Mouse (Mus musculus): ENCODE measurements around the gene Slc31a2. TPM values are rescaled to one million over a fixed set of nuclear protein-coding genes. Genes with fewer than 3 reads are reported as not detected.

The Slc31a2 gene
- polyA plus RNA-seq, 1 experiment, result 2.3 TPM

- no peaks in the 10 kb centered on the region; the same call in none of the 2 replicates for H3K4me1 ChIP-seq
- no peaks in the 10 kb centered on the region for H3K27me3 ChIP-seq (replicated peaks)
- no peak for TF ChIP-seq GATA1 (IDR thresholded peaks at IDR 0.05; ENCODE audit: borderline replicate concordance, low read length)
- no peak for TF ChIP-seq FLI1 (IDR thresholded peaks at IDR 0.05; ENCODE audit: low read length)
- H3K36me3 ChIP-seq (replicated peaks; ENCODE audit: low read length), result peaks cover 79% of the 10 kb centered on the region
- H3K4me3 ChIP-seq (replicated peaks), result no peak overlapping the region
- H3K9me3 ChIP-seq, result no peaks in the 10 kb centered on the region
These were observed 46.0 kb downstream of the Slc31a2 start for GRCm38 (mm10) chr4:62308406-62308805.

- H3K27me3 ChIP-seq (replicated peaks), result no peaks in the 10 kb centered on the region
- peaks cover 75% of the 10 kb centered on the region for H3K36me3 ChIP-seq (replicated peaks; ENCODE audit: low read length)
These were observed 50.5 kb downstream of the Slc31a2 start for GRCm38 (mm10) chr4:62312821-62313220.

GRCm38 (mm10) chr4:62313641-62314211 is 51.4 kb downstream of the Slc31a2 start:
- Histone ChIP-seq H3K4me1 (peaks cover 38% of the 10 kb centered on the region), H3K4me3 (replicated peaks) (no peak overlapping the region), H3K36me3 (replicated peaks; ENCODE audit: low read length) (peaks cover 76% of the 10 kb centered on the region), H3K9me3 (no peaks in the 10 kb centered on the region), H3K27me3 (replicated peaks) (no peaks in the 10 kb centered on the region)
- TF ChIP-seq FLI1 (IDR thresholded peaks at IDR 0.05; ENCODE audit: low read length) (no peak), GATA1 (IDR thresholded peaks at IDR 0.05; ENCODE audit: borderline replicate concordance, low read length) (no peak)

More at GRCm38 (mm10) chr4:62312821-62313220, 50.5 kb downstream of the Slc31a2 start:
- Histone ChIP-seq H3K9me3 (no peaks in the 10 kb centered on the region), H3K4me3 (replicated peaks) (no peak overlapping the region), H3K4me1 (peaks cover 33% of the 10 kb centered on the region)
- TF ChIP-seq FLI1 (IDR thresholded peaks at IDR 0.05; ENCODE audit: low read length) (no peak), GATA1 (IDR thresholded peaks at IDR 0.05; ENCODE audit: borderline replicate concordance, low read length) (no peak)

GRCm38 (mm10) chr4:62314516-62314915 is 52.2 kb downstream of the Slc31a2 start:
- Histone ChIP-seq H3K4me1 (peaks cover 46% of the 10 kb centered on the region), H3K4me3 (replicated peaks) (no peak overlapping the region), H3K36me3 (replicated peaks; ENCODE audit: low read length) (peaks cover 84% of the 10 kb centered on the region), H3K9me3 (no peaks in the 10 kb centered on the region), H3K27me3 (replicated peaks) (no peaks in the 10 kb centered on the region)
- no peak for TF ChIP-seq GATA1 (IDR thresholded peaks at IDR 0.05; ENCODE audit: borderline replicate concordance, low read length)
- TF ChIP-seq FLI1 (IDR thresholded peaks at IDR 0.05; ENCODE audit: low read length), result no peak

- no peaks in the 10 kb centered on the region for H3K9me3 ChIP-seq
- H3K36me3 ChIP-seq (replicated peaks; ENCODE audit: low read length), result peaks cover 96% of the 10 kb centered on the region
- no peak for TF ChIP-seq FLI1 (IDR thresholded peaks at IDR 0.05; ENCODE audit: low read length)
- TF ChIP-seq GATA1 (IDR thresholded peaks at IDR 0.05; ENCODE audit: borderline replicate concordance, low read length), result no peak
- H3K4me3 ChIP-seq (replicated peaks), result no peak overlapping the region
- H3K27me3 ChIP-seq (replicated peaks), result no peaks in the 10 kb centered on the region
- H3K4me1 ChIP-seq, result peaks cover 46% of the 10 kb centered on the region
These were observed 54.1 kb downstream of the Slc31a2 start for GRCm38 (mm10) chr4:62316456-62316855.

- TF ChIP-seq FLI1 (IDR thresholded peaks at IDR 0.05; ENCODE audit: low read length) (no peak), GATA1 (IDR thresholded peaks at IDR 0.05; ENCODE audit: borderline replicate concordance, low read length) (no peak)
- H3K27me3 ChIP-seq (replicated peaks), result no peaks in the 10 kb centered on the region
- H3K4me1 ChIP-seq, result peaks cover 62% of the 10 kb centered on the region
- H3K4me3 ChIP-seq (replicated peaks), result no peak overlapping the region
- H3K36me3 ChIP-seq (replicated peaks; ENCODE audit: low read length), result peaks cover 96% of the 10 kb centered on the region
- H3K9me3 ChIP-seq, result no peaks in the 10 kb centered on the region
These were observed 55.9 kb downstream of the Slc31a2 start for GRCm38 (mm10) chr4:62318294-62318693.

- no peak overlapping the region for H3K4me3 ChIP-seq (replicated peaks)
- peaks cover 99% of the 10 kb centered on the region for H3K36me3 ChIP-seq (replicated peaks; ENCODE audit: low read length)
- peaks cover 70% of the 10 kb centered on the region for H3K4me1 ChIP-seq
- H3K9me3 ChIP-seq, result no peaks in the 10 kb centered on the region
- H3K27me3 ChIP-seq (replicated peaks), result no peaks in the 10 kb centered on the region
- TF ChIP-seq GATA1 (IDR thresholded peaks at IDR 0.05; ENCODE audit: borderline replicate concordance, low read length) (no peak), FLI1 (IDR thresholded peaks at IDR 0.05; ENCODE audit: low read length) (no peak)
These were observed 60.3 kb downstream of the Slc31a2 start for GRCm38 (mm10) chr4:62322684-62323083.

- peaks cover 93% of the 10 kb centered on the region for H3K36me3 ChIP-seq (replicated peaks; ENCODE audit: low read length)
- H3K4me1 ChIP-seq, result peaks cover 81% of the 10 kb centered on the region
- no peak for TF ChIP-seq FLI1 (IDR thresholded peaks at IDR 0.05; ENCODE audit: low read length)
- no peak for TF ChIP-seq GATA1 (IDR thresholded peaks at IDR 0.05; ENCODE audit: borderline replicate concordance, low read length)
- no peaks in the 10 kb centered on the region for H3K9me3 ChIP-seq
- no peak overlapping the region for H3K4me3 ChIP-seq (replicated peaks)
- H3K27me3 ChIP-seq (replicated peaks), result no peaks in the 10 kb centered on the region
These were observed 63.7 kb downstream of the Slc31a2 start for GRCm38 (mm10) chr4:62326111-62326510.

GRCm38 (mm10) chr4:62328941-62329660 is 66.7 kb downstream of the Slc31a2 start:
- Histone ChIP-seq H3K36me3 (replicated peaks; ENCODE audit: low read length) (peaks cover 91% of the 10 kb centered on the region), H3K27me3 (replicated peaks) (no peaks in the 10 kb centered on the region), H3K4me1 (peaks cover 68% of the 10 kb centered on the region), H3K4me3 (replicated peaks) (peak overlapping the region; percentile 31), H3K9me3 (no peaks in the 10 kb centered on the region)
- TF ChIP-seq GATA1 (IDR thresholded peaks at IDR 0.05; ENCODE audit: borderline replicate concordance, low read length) (no peak), FLI1 (IDR thresholded peaks at IDR 0.05; ENCODE audit: low read length) (no peak)

GRCm38 (mm10) chr4:62331977-62332376 is 69.6 kb downstream of the Slc31a2 start:
- Histone ChIP-seq H3K36me3 (replicated peaks; ENCODE audit: low read length) (peaks cover 90% of the 10 kb centered on the region), H3K9me3 (no peaks in the 10 kb centered on the region), H3K4me1 (peaks cover 43% of the 10 kb centered on the region), H3K4me3 (replicated peaks) (no peak overlapping the region), H3K27me3 (replicated peaks) (no peaks in the 10 kb centered on the region)
- TF ChIP-seq GATA1 (IDR thresholded peaks at IDR 0.05; ENCODE audit: borderline replicate concordance, low read length) (no peak), FLI1 (IDR thresholded peaks at IDR 0.05; ENCODE audit: low read length) (no peak)

Data from megakaryocyte, embryonic 14.5 days (primary cell).